Mouse (Mus musculus) lung, postnatal 25 days (tissue): ENCODE measurements around the gene Dnajc16.
A peak's percentile ranks its signal among the peaks of the same experiment; 100 is the strongest.

ENCODE experiments used
- DNase-seq: peaks from one replicate; pipeline ENCODE4 v3.0.0; 2022; ENCODE audit warnings: low spot score

Gene Dnajc16

GRCm38 (mm10) chr4:141763476-141763875 is 27.3 kb downstream of the Dnajc16 start:
- no peak for DNase-seq

- DNase-seq = no peak
These were observed 28.6 kb downstream of the Dnajc16 start for GRCm38 (mm10) chr4:141762102-141762598.

- no peak for DNase-seq
These were observed 29.8 kb downstream of the Dnajc16 start for GRCm38 (mm10) chr4:141760942-141761341.

- DNase-seq = no peak
These were observed 31.7 kb downstream of the Dnajc16 start for GRCm38 (mm10) chr4:141758874-141759542.

GRCm38 (mm10) chr4:141757124-141757523 is 33.6 kb downstream of the Dnajc16 start:
- no peak for DNase-seq

- no peak for DNase-seq
These were observed 35.3 kb downstream of the Dnajc16 start for GRCm38 (mm10) chr4:141755375-141755930.

- DNase-seq = peak; percentile 14
These were observed 38.7 kb downstream of the Dnajc16 start for GRCm38 (mm10) chr4:141752076-141752421.

- DNase-seq = no peak
These were observed 39.2 kb downstream of the Dnajc16 start for GRCm38 (mm10) chr4:141751419-141752075.

- no peak for DNase-seq
These were observed 39.9 kb downstream of the Dnajc16 start for GRCm38 (mm10) chr4:141750826-141751225.

GRCm38 (mm10) chr4:141749557-141749956 is 41.2 kb downstream of the Dnajc16 start:
- no peak for DNase-seq

- DNase-seq = no peak
These were observed 44.0 kb downstream of the Dnajc16 start, which contains the start of gene Agmat for GRCm38 (mm10) chr4:141746578-141747346. Gene Agmat, plus strand, starts transcription at chr4:141746672.

- no peak for DNase-seq
These were observed 48.4 kb downstream of the Dnajc16 start for GRCm38 (mm10) chr4:141742381-141742780.

- peak; percentile 36 for DNase-seq
These were observed 48.9 kb downstream of the Dnajc16 start for GRCm38 (mm10) chr4:141741856-141742255.

GRCm38 (mm10) chr4:141738015-141738414 is 52.7 kb downstream of the Dnajc16 start:
- DNase-seq = no peak

GRCm38 (mm10) chr4:141736856-141737255 is 53.9 kb downstream of the Dnajc16 start:
- DNase-seq = no peak

- DNase-seq = no peak
These were observed 55.5 kb downstream of the Dnajc16 start for GRCm38 (mm10) chr4:141735206-141735560.

- DNase-seq = peak; percentile 92
These were observed 56.1 kb downstream of the Dnajc16 start for GRCm38 (mm10) chr4:141734446-141735205.

GRCm38 (mm10) chr4:141731766-141732165 is 59.0 kb downstream of the Dnajc16 start:
- no peak for DNase-seq

GRCm38 (mm10) chr4:141730401-141730800 is 60.3 kb downstream of the Dnajc16 start:
- DNase-seq = no peak

- DNase-seq = no peak
These were observed 61.5 kb downstream of the Dnajc16 start for GRCm38 (mm10) chr4:141729266-141729665.

- DNase-seq = no peak
These were observed 65.0 kb downstream of the Dnajc16 start for GRCm38 (mm10) chr4:141725738-141726137.

- no peak for DNase-seq
These were observed 65.5 kb downstream of the Dnajc16 start for GRCm38 (mm10) chr4:141725277-141725676.
